Mouse (Mus musculus) MEL (cell line): Measurements from ENCODE around the gene Fam69a. TPM values are rescaled to one million over a fixed set of nuclear protein-coding genes. Genes with fewer than 3 reads are reported as not detected.

Source experiments
- DNase-seq: peaks from one replicate; pipeline ENCODE4 v3.0.0; 2011; ENCODE audit warnings: low read depth, low spot score
- H3K27ac ChIP-seq: 2 replicates; pipeline ENCODE4 v1.5.1; 2012; ENCODE audit warnings: low read depth, mild to moderate bottlenecking, control low read depth, low read length, moderate library complexity; ENCODE audit not compliant: control insufficient read depth
- H3K27me3 ChIP-seq, 2 experiments: fragments of 150-350 bp in 1 of 2; sonication (generic) in 1 of 2; 2 replicates each; pipeline ENCODE4 v1.6.1; 2012; ENCODE audit warnings: low read length in 2 of 2, mild to moderate bottlenecking in 2 of 2, improper control_type of control experiment in 1 of 2, moderate library complexity in 1 of 2; ENCODE audit not compliant: insufficient read depth in 2 of 2, control insufficient read depth in 1 of 2
- H3K36me3 ChIP-seq, 2 experiments: 2 replicates each; pipeline ENCODE4 v1.6.1; 2012 to 2014; ENCODE audit warnings: low read length in 2 of 2, improper control_type of control experiment in 1 of 2, inconsistent platforms in 1 of 2, mild to moderate bottlenecking in 1 of 2; ENCODE audit not compliant: insufficient read depth in 2 of 2, control insufficient read depth in 1 of 2
- H3K4me1 ChIP-seq, 2 experiments: fragments of 150-350 bp in 1 of 2; sonication (generic) in 1 of 2; 2 replicates each; pipeline ENCODE4 v1.6.1; 2012; ENCODE audit warnings: low read length in 2 of 2, improper control_type of control experiment in 1 of 2, mild to moderate bottlenecking in 1 of 2; ENCODE audit not compliant: insufficient read depth in 2 of 2, control insufficient read depth in 1 of 2
- H3K4me3 ChIP-seq, 2 experiments: fragments of 150-350 bp in 1 of 2; sonication (generic) in 1 of 2; 2 replicates each; pipeline ENCODE4 v1.5.1; 2012; ENCODE audit warnings: low read depth in 2 of 2, low read length in 2 of 2, mild to moderate bottlenecking in 2 of 2, moderate library complexity in 2 of 2, control low read depth in 1 of 2, improper control_type of control experiment in 1 of 2; ENCODE audit not compliant: control insufficient read depth in 1 of 2, insufficient read depth in 1 of 2
- H3K79me2 ChIP-seq: 2 replicates; pipeline ENCODE4 v1.6.1; 2012; ENCODE audit warnings: mild to moderate bottlenecking, low read length, moderate library complexity; ENCODE audit not compliant: control insufficient read depth, poor library complexity, insufficient read depth
- H3K9ac ChIP-seq: 2 replicates; pipeline ENCODE4 v1.6.1; 2012; ENCODE audit warnings: low read depth, mild to moderate bottlenecking, control low read depth, low read length, moderate library complexity; ENCODE audit not compliant: control insufficient read depth, poor library complexity, severe bottlenecking
- H3K9me3 ChIP-seq: fragments of 150-350 bp; sonication (generic); replicated peaks from 2 replicates; pipeline ENCODE4 v1.6.1; 2012; ENCODE audit warnings: mild to moderate bottlenecking, low read length, improper control_type of control experiment, moderate library complexity; ENCODE audit not compliant: insufficient read depth
- CHD1 ChIP-seq: IDR thresholded peaks from 2 replicates; pipeline ENCODE4 v1.6.1; 2012; ENCODE audit warnings: low read depth, mild to moderate bottlenecking, inconsistent platforms, low read length, improper control_type of control experiment
- CHD2 ChIP-seq: IDR thresholded peaks from 2 replicates; pipeline ENCODE4 v1.6.1; 2011; ENCODE audit warnings: low read length, improper control_type of control experiment
- CTCF ChIP-seq, 3 experiments: IDR thresholded peaks in 2 of 3; conservative IDR thresholded peaks in 1 of 3; 2 replicates each; pipeline ENCODE4 v1.5.1; 2011 to 2012; ENCODE audit warnings: low read length in 3 of 3, low read depth in 2 of 3, mild to moderate bottlenecking in 2 of 3, improper control_type of control experiment in 1 of 3, inconsistent platforms in 1 of 3, mixed read lengths in 1 of 3, moderate library complexity in 1 of 3; ENCODE audit not compliant: control insufficient read depth in 1 of 3, insufficient read depth in 1 of 3, poor library complexity in 1 of 3, severe bottlenecking in 1 of 3
- E2F4 ChIP-seq: IDR thresholded peaks from 2 replicates; pipeline ENCODE4 v1.6.1; 2011; ENCODE audit warnings: low read depth, low read length, improper control_type of control experiment, borderline replicate concordance
- ELF1 ChIP-seq: IDR thresholded peaks from 2 replicates; pipeline ENCODE4 v1.6.1; 2014; ENCODE audit warnings: low read depth, mild to moderate bottlenecking, inconsistent platforms, low read length, improper control_type of control experiment, moderate library complexity
- EP300 ChIP-seq, 2 experiments: IDR thresholded peaks; 2 replicates each; pipeline ENCODE4 v1.6.1; 2011; ENCODE audit warnings: improper control_type of control experiment in 2 of 2, low read length in 2 of 2, low read depth in 1 of 2, mild to moderate bottlenecking in 1 of 2
- ETS1 ChIP-seq: IDR thresholded peaks from 2 replicates; pipeline ENCODE4 v1.6.1; 2012; ENCODE audit warnings: low read depth, mild to moderate bottlenecking, inconsistent platforms, low read length, improper control_type of control experiment, moderate library complexity
- GABPA ChIP-seq: IDR thresholded peaks from 2 replicates; pipeline ENCODE4 v1.6.1; 2012; ENCODE audit warnings: low read depth, mild to moderate bottlenecking, inconsistent platforms, low read length, improper control_type of control experiment, moderate library complexity
- GATA1 ChIP-seq: IDR thresholded peaks from 2 replicates; pipeline ENCODE4 v1.6.1; 2011; ENCODE audit warnings: low read depth, low read length, improper control_type of control experiment
- HCFC1 ChIP-seq: IDR thresholded peaks from 2 replicates; pipeline ENCODE4 v1.6.1; 2012; ENCODE audit warnings: low read depth, mild to moderate bottlenecking, inconsistent platforms, low read length, improper control_type of control experiment, moderate library complexity
- JUND ChIP-seq: IDR thresholded peaks from 2 replicates; pipeline ENCODE4 v1.6.1; 2011; ENCODE audit warnings: low read depth, mild to moderate bottlenecking, improper control_type of control experiment, low read length
- KAT2A ChIP-seq: conservative IDR thresholded peaks from 2 replicates; pipeline ENCODE4 v1.6.1; 2012; ENCODE audit warnings: low read depth, low read length, improper control_type of control experiment, inconsistent platforms
- MAFK ChIP-seq: IDR thresholded peaks from 2 replicates; pipeline ENCODE4 v1.6.1; 2011; ENCODE audit warnings: low read depth, mild to moderate bottlenecking, low read length, improper control_type of control experiment, borderline replicate concordance
- MAX ChIP-seq: IDR thresholded peaks from 2 replicates; pipeline ENCODE4 v1.6.1; 2011; ENCODE audit warnings: low read length, improper control_type of control experiment
- MAZ ChIP-seq: IDR thresholded peaks from 2 replicates; pipeline ENCODE4 v1.6.1; 2012; ENCODE audit warnings: low read depth, mild to moderate bottlenecking, inconsistent platforms, low read length, improper control_type of control experiment
- MEF2A ChIP-seq: IDR thresholded peaks from 2 replicates; pipeline ENCODE4 v1.6.1; 2014; ENCODE audit warnings: low read depth, mild to moderate bottlenecking, inconsistent platforms, low read length, improper control_type of control experiment; ENCODE audit not compliant: poor library complexity, insufficient replicate concordance, severe bottlenecking; ENCODE audit errors: extremely low read depth
- MXI1 ChIP-seq: IDR thresholded peaks from 2 replicates; pipeline ENCODE4 v1.6.1; 2011; ENCODE audit warnings: mild to moderate bottlenecking, low read depth, low read length, improper control_type of control experiment
- MYB ChIP-seq: IDR thresholded peaks from 2 replicates; pipeline ENCODE4 v1.6.1; 2011; ENCODE audit warnings: mild to moderate bottlenecking, low read depth, low read length, improper control_type of control experiment
- NELFE ChIP-seq: IDR thresholded peaks from 2 replicates; pipeline ENCODE4 v1.6.1; 2011; ENCODE audit warnings: low read depth, low read length, improper control_type of control experiment
- POLR2A ChIP-seq, 2 experiments: IDR thresholded peaks; 2 replicates each; pipeline ENCODE4 v1.6.1; 2011 to 2012; ENCODE audit warnings: low read length in 2 of 2, mild to moderate bottlenecking in 2 of 2, control low read depth in 1 of 2, improper control_type of control experiment in 1 of 2, low read depth in 1 of 2, moderate library complexity in 1 of 2; ENCODE audit not compliant: control insufficient read depth in 1 of 2, insufficient read depth in 1 of 2, poor library complexity in 1 of 2
- POLR2AphosphoS2 ChIP-seq: IDR thresholded peaks from 2 replicates; pipeline ENCODE4 v1.6.1; 2011; ENCODE audit warnings: low read length, improper control_type of control experiment
- POLR2AphosphoS5 ChIP-seq: IDR thresholded peaks from 2 replicates; pipeline ENCODE4 v1.6.1; 2012; ENCODE audit warnings: low read depth, borderline replicate concordance, mild to moderate bottlenecking, inconsistent platforms, low read length, moderate library complexity, mixed read lengths
- RAD21 ChIP-seq: IDR thresholded peaks from 2 replicates; pipeline ENCODE4 v1.6.1; 2011; ENCODE audit warnings: mild to moderate bottlenecking, low read depth, low read length, improper control_type of control experiment
- RCOR1 ChIP-seq: IDR thresholded peaks from 2 replicates; pipeline ENCODE4 v1.6.1; 2012; ENCODE audit warnings: low read depth, mild to moderate bottlenecking, inconsistent platforms, low read length, improper control_type of control experiment
- SIN3A ChIP-seq: IDR thresholded peaks from 2 replicates; pipeline ENCODE4 v1.6.1; 2012; ENCODE audit warnings: low read length, improper control_type of control experiment, inconsistent platforms
- SMC3 ChIP-seq: IDR thresholded peaks from 2 replicates; pipeline ENCODE4 v1.6.1; 2011; ENCODE audit warnings: low read depth, low read length, improper control_type of control experiment
- TAL1 ChIP-seq: IDR thresholded peaks from 2 replicates; pipeline ENCODE4 v1.6.1; 2012; ENCODE audit warnings: mild to moderate bottlenecking, inconsistent platforms, low read length, moderate library complexity, mixed read lengths
- TBP ChIP-seq: IDR thresholded peaks from 2 replicates; pipeline ENCODE4 v1.8.0; 2011; ENCODE audit warnings: low read depth, low read length, improper control_type of control experiment
- TCF12 ChIP-seq: IDR thresholded peaks from 2 replicates; pipeline ENCODE4 v1.6.1; 2014; ENCODE audit warnings: low read depth, mild to moderate bottlenecking, inconsistent platforms, low read length, improper control_type of control experiment, moderate library complexity
- UBTF ChIP-seq: IDR thresholded peaks from 2 replicates; pipeline ENCODE4 v1.6.1; 2012; ENCODE audit warnings: low read depth, mild to moderate bottlenecking, inconsistent platforms, low read length, improper control_type of control experiment, moderate library complexity, borderline replicate concordance; ENCODE audit not compliant: insufficient read depth
- USF1 ChIP-seq: IDR thresholded peaks from 2 replicates; pipeline ENCODE4 v1.6.1; 2014; ENCODE audit warnings: low read depth, mild to moderate bottlenecking, inconsistent platforms, low read length, improper control_type of control experiment, moderate library complexity
- USF2 ChIP-seq, 2 experiments: IDR thresholded peaks; 2 replicates each; pipeline ENCODE4 v1.6.1; 2011 to 2012; ENCODE audit warnings: improper control_type of control experiment in 2 of 2, low read length in 2 of 2, borderline replicate concordance in 1 of 2, inconsistent platforms in 1 of 2, low read depth in 1 of 2, mild to moderate bottlenecking in 1 of 2; ENCODE audit not compliant: insufficient read depth in 1 of 2
- ZC3H11A ChIP-seq: IDR thresholded peaks from 2 replicates; pipeline ENCODE4 v1.6.1; 2012; ENCODE audit warnings: low read depth, mild to moderate bottlenecking, inconsistent platforms, low read length, improper control_type of control experiment
- ZKSCAN1 ChIP-seq: IDR thresholded peaks from 2 replicates; pipeline ENCODE4 v1.6.1; 2012; ENCODE audit warnings: low read depth, mild to moderate bottlenecking, inconsistent platforms, low read length, improper control_type of control experiment, moderate library complexity
- ZMIZ1 ChIP-seq: IDR thresholded peaks from 2 replicates; pipeline ENCODE4 v1.6.1; 2012; ENCODE audit warnings: low read depth, mild to moderate bottlenecking, inconsistent platforms, low read length, improper control_type of control experiment, moderate library complexity
- polyA plus RNA-seq, 2 experiments: library from polyadenylated mRNA; stranded (reverse) in 1 of 2; unstranded in 1 of 2; fragments of >175 nt in 1 of 2; fragments of >200 nt in 1 of 2; gene quantifications; 2 replicates each; pipeline versions ENCODE4 v1.2.1 to v1.2.4; 2012; ENCODE audit warnings: low replicate concordance in 2 of 2, low read depth in 1 of 2; ENCODE audit not compliant: insufficient read length in 2 of 2, insufficient read depth in 1 of 2, missing spikeins in 1 of 2
- total RNA-seq: library from RNA; depleted of rRNA; stranded (reverse); fragments of 300-350 nt; gene quantifications from 2 replicates; pipeline ENCODE4 v1.2.3, GENCODE M21; 2012

Gene Fam69a
- total and polyA plus RNA-seq, 3 experiments, result 8.5 to 10.6 TPM; not detected in 1

DNA sequence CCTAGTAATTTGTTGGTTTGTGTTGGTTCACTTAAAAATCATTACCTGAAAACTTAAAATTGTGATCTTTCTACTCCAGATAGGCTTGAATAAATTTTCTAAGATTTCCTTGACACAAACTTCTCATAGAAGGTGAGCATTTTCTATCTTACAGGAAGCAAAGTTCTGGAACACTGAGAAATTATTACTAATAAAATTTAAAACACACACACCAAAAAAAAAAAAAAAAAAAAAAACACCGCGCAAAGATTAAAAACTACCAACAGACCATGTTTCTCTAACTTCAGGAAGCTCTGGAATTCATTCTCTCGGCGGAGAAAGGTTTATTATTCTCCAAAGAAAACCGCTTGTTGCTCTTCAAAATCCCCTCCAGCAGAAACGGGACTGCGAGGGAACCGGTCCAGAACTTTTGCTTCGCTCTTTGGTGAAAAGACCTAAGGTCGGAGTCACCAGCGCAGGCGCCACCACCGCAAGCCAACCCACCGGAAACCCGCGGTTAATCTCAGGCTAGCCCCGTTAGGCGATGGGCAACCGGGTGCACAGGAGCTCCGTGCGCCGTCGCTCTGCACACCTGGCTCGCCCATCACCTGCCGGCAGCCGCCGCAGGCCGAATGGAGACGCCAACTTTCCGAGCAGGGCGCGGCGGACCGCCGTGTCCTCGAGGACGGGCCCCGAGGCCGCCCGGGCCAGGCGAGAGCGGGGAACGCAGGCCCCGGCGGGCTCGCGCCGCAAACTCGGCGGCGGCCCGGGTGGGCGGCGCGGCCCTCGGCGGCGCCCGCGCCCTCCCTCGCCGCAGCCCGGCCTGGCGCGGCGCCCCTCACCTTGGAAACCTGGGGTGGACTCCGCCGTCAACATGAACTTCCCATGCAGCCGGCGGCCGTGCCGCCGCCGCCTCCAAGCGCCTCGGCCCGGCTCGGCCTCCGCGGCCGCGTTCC, 118.6 kb downstream of the Fam69a start:
- peaks cover 13% of the 10 kb centered on the region for H3K79me2 ChIP-seq
- peak overlapping the region; percentile 87 for H3K9ac ChIP-seq
- H3K4me3 ChIP-seq, result peak overlapping the region; percentile 73 to 93
- H3K4me1 ChIP-seq, result peaks cover 5 to 26% of the 10 kb centered on the region in 2 experiments
- H3K27ac ChIP-seq, result peak overlapping the region; percentile 62
- H3K27me3 ChIP-seq, result no peaks in the 10 kb centered on the region
- H3K9me3 ChIP-seq, result no peaks in the 10 kb centered on the region
- DNase-seq, result peak; percentile 77
- H3K36me3 ChIP-seq, result peaks cover 0 to 38% of the 10 kb centered on the region in 2 experiments; a peak in 2 of 4 replicates
- TF ChIP-seq TCF12, result 0 out of 2 replicates have a peak, but pooled peaks have one; percentile 30
- TF ChIP-seq CHD2, result no peak
- no peak for TF ChIP-seq MAFK
- TF ChIP-seq ZMIZ1, result no peak
- no peak for TF ChIP-seq ZKSCAN1
- TF ChIP-seq POLR2AphosphoS5, result no peak
- TF ChIP-seq E2F4, result no peak
- TF ChIP-seq TAL1, result no peak
- no peak for TF ChIP-seq GATA1
- TF ChIP-seq GABPA, result no peak
- TF ChIP-seq ETS1, result no peak
- no peak for TF ChIP-seq USF2 (IDR thresholded peaks at IDR 0.05; ENCODE audit: borderline replicate concordance in 1 of 2, insufficient read depth in 1 of 2, low read depth in 1 of 2, low read length in 2 of 2)
- no peak for TF ChIP-seq JUND
- TF ChIP-seq MAX, result no peak
- TF ChIP-seq USF1, result no peak
- TF ChIP-seq MXI1, result no peak
- no peak for TF ChIP-seq KAT2A
- no peak for TF ChIP-seq MAZ
- TF ChIP-seq POLR2AphosphoS2, result no peak
- no peak for TF ChIP-seq UBTF
- TF ChIP-seq TBP, result no peak
- TF ChIP-seq EP300 (IDR thresholded peaks at IDR 0.05; ENCODE audit: low read depth in 1 of 2, low read length in 2 of 2), result 0 out of 4 replicates have a peak, but pooled peaks of 1 of the 2 experiments have one; percentile 6
- TF ChIP-seq POLR2A (IDR thresholded peaks at IDR 0.05; ENCODE audit: control insufficient read depth in 1 of 2, insufficient read depth in 1 of 2, low read depth in 1 of 2, low read length in 2 of 2, poor library complexity in 1 of 2), result 0 out of 4 replicates have a peak, but pooled peaks of 1 of the 2 experiments have one; percentile 23
- no peak for TF ChIP-seq SMC3
- TF ChIP-seq CHD1, result no peak
- TF ChIP-seq HCFC1, result 0 out of 2 replicates have a peak, but pooled peaks have one; percentile 17
- TF ChIP-seq NELFE, result no peak
- TF ChIP-seq ELF1, result no peak
- no peak for TF ChIP-seq RAD21
- no peak for TF ChIP-seq ZC3H11A
- TF ChIP-seq MEF2A, result no peak
- peak; percentile 49; the same call in 1 of the 2 replicates for TF ChIP-seq RCOR1
- peak; percentile 44; the same call in 1 of the 2 replicates for TF ChIP-seq SIN3A
- no peak for TF ChIP-seq MYB
- TF ChIP-seq CTCF (IDR thresholded peaks at IDR 0.05 in 2 of 3, conservative IDR thresholded peaks at IDR 0.05 in 1 of 3; ENCODE audit: control insufficient read depth in 1 of 3, insufficient read depth in 1 of 3, low read depth in 2 of 3, low read length in 3 of 3, poor library complexity in 1 of 3, severe bottlenecking in 1 of 3), result no peak
